ENCODE assay signal across 8 mouse cellular contexts in the genomic region with DNA sequence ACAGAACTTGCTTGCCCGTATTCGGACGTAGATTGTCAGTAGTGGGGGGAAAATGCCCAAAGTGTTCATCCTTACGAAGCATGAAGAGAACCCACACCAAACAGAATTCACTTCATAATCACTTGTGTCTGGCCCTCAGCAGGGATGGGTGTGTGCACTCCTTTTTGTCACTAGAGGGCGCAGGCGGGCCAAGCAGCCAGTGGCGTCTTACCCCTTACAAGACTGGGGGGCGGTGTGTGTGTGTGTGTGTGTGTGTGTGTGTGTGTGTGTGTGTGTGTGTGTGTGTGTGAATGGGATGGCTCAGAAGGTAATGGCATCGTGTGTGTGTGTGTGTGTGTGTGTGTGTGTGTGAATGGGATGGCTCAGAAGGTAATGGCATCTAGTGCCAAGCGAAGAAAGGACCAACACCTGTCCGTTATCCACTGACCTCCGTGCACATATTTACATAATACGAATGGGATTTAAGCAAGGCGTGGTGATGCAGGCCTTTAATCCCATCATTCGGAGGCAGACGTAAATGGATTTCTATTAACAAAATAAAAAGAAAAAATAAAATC. TPM values are rescaled to one million over a fixed set of nuclear protein-coding genes. Genes with fewer than 3 reads are reported as not detected.
DNase-seq lines count a peak whose midpoint lies in the region; ATAC-seq and TF ChIP-seq lines count a peak whose summit lies in the region.

A gene (plus strand): TSS at position 252 of the 557 bp plus-strand sequence.

- H3K9me3 ChIP-seq in hindbrain, postnatal 0 days (ENCODE audit: low read length), result no peaks in the 10 kb centered on the region

- H3K4me1 ChIP-seq in hindbrain, postnatal 0 days (ENCODE audit: insufficient read depth, low read length), result 0 out of 2 replicates have a peak, but pooled peaks cover 9% of the 10 kb centered on the region

- ATAC-seq in common myeloid progenitor, adult 5-6 weeks (replicated peaks; ENCODE audit: low read depth, poor library complexity, severe bottlenecking), result peak; percentile 82
- ATAC-seq in hindbrain, postnatal 0 days, result peak; percentile 86

- H3K9ac ChIP-seq in hindbrain, postnatal 0 days (replicated peaks; ENCODE audit: low read length), result peak within 1 kb of the TSS; percentile 71

- peak; percentile 95 for TF ChIP-seq CTCF in hindbrain, postnatal 0 days (IDR thresholded peaks at IDR 0.05; ENCODE audit: low read depth)

- WGBS in hindbrain, postnatal 0 days, result 1% methylated on average over 14 of the region's 16 CpGs

- peak within 1 kb of the TSS; percentile 65 for H3K4me3 ChIP-seq in hindbrain, postnatal 0 days (ENCODE audit: low read length)

- H3K4me2 ChIP-seq in hindbrain, postnatal 0 days (ENCODE audit: low read depth, low read length), result peak within 1 kb of the TSS; percentile 72

- peak within 1 kb of the TSS; percentile 82 for H3K27ac ChIP-seq in hindbrain, postnatal 0 days

- DNase-seq in adipocyte (ENCODE audit: low spot score), result peak; percentile 83
- peak; percentile 57 to 74 for DNase-seq in gastrocnemius, adult 8-10 months (ENCODE audit: low spot score in 2 of 2)
- peak; percentile 92 for DNase-seq in hindbrain, postnatal 0 days (ENCODE audit: low spot score)
- peak; percentile 76 to 88 for DNase-seq in left cerebral cortex, adult 18-20 months (ENCODE audit: low spot score in 2 of 2)
- peak; percentile 79 to 84 for DNase-seq in lung, postnatal 4 days
- DNase-seq in retina, postnatal 7 days (ENCODE audit: low read depth, low spot score), result peak; percentile 75
- DNase-seq in urinary bladder, adult 2 months (ENCODE audit: low spot score), result peak; percentile 37

- H3K36me3 ChIP-seq in hindbrain, postnatal 0 days (ENCODE audit: insufficient read depth, low read length), result peaks cover 8% of the 10 kb centered on the region

- H3K27me3 ChIP-seq in hindbrain, postnatal 0 days (ENCODE audit: insufficient read depth, low read length), result no peaks in the 10 kb centered on the region

RNA-seq across cellular contexts. Expression of the gene that starts here (rescaled TPM):
- 33.3 and 53.9 TPM in 2 replicates for total RNA-seq in common myeloid progenitor, adult 5-6 weeks (2017)
- 10 to 100 TPM; 17.0 to 19.5 (median 18.3) TPM for total RNA-seq in gastrocnemius, adult 8-10 months (2022)
- 92.1 and 106 TPM in 2 replicates for total RNA-seq in hindbrain, postnatal 0 days (2014; rRNA removed)
- polyA plus RNA-seq in hindbrain, postnatal 0 days (2015; fragmentation: Nextera tagmentation; extraction: Ambion mirVana), result 85.6 and 86.8 TPM in 2 replicates
- total RNA-seq in left cerebral cortex, adult 18-20 months (2021), result 10 to 100 TPM; 50.4 to 61.4 TPM
- polyA plus RNA-seq in urinary bladder, adult 2 months (2012; rRNA removed), result 48.9 and 54.2 TPM in 2 replicates

Comparison
In these comparisons a context has a peak if more than half of its experiments do, and no peak if none do; other contexts are left out.
1. Peak in every context shown above with its lines: DNase-seq, ATAC-seq, H3K4me3 ChIP-seq and H3K27ac ChIP-seq.
2. DNase-seq: peak in every context shown above with its lines; median percentile 92 in hindbrain, postnatal 0 days; 83 in adipocyte; 82 in left cerebral cortex, adult 18-20 months; 82 in lung, postnatal 4 days; 75 in retina, postnatal 7 days; 66 in gastrocnemius, adult 8-10 months; 37 in urinary bladder, adult 2 months.